Mouse (Mus musculus) megakaryocyte, embryonic 14.5 days (primary cell): ENCODE data around the gene Adssl1.

Experiments
- FLI1 ChIP-seq: IDR thresholded peaks from 2 replicates; pipeline ENCODE4 v1.6.1; 2012; ENCODE audit warnings: low read length, inconsistent platforms, mixed read lengths
- GATA1 ChIP-seq: IDR thresholded peaks from 3 replicates; pipeline ENCODE4 v1.6.1; 2012; ENCODE audit warnings: mixed read lengths, low read length, inconsistent platforms, borderline replicate concordance

DNA sequence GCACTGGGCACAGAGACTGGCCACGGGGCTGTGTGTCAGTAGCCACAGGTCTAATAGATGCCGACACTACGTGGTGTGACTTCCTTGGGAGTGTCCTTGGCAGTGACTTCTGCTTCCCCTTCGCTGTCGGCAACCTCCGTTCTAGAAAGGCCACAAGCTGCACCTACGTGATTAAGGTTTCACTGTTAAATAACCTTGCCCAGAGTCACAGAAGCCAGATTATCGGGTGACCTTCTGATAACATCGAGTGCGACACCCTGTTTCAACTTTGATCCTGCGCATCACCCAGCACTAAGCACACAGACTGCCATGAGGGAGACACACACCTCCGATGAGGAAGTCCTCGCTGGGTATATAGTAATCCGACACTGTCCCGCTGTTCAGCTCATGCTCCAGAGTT, 68.6 kb downstream of the Adssl1 start:
- TF ChIP-seq GATA1: no peak
- no peak for TF ChIP-seq FLI1
